Mouse (Mus musculus) hindbrain, embryonic 12.5 days (tissue): ENCODE measurements around the gene Hrh1. TPM values are rescaled to one million over a fixed set of nuclear protein-coding genes. Genes with fewer than 3 reads are reported as not detected.
"Not testable (repeated sequence)": the region's sequence is repeated elsewhere in the genome, so short reads cannot be mapped to it uniquely, and the experiment has no call there.

ENCODE experiments used
- ATAC-seq: fragments of 200-750 bp; cut with Nextera tagmentation; 2 replicates; pipeline ENCODE4 v1.8.0; 2017; ENCODE audit warnings: moderate TSS enrichment; ENCODE audit not compliant: low FRiP score
- H3K27ac ChIP-seq: fragments of 300-500 bp; sonication (generic); 2 replicates; pipeline ENCODE4 v1.5.1; 2016; ENCODE audit warnings: mild to moderate bottlenecking
- H3K27me3 ChIP-seq: fragments of 300-500 bp; sonication (generic); 2 replicates; pipeline ENCODE4 v1.6.1; 2016; ENCODE audit warnings: mild to moderate bottlenecking
- H3K36me3 ChIP-seq: fragments of 300-500 bp; sonication (generic); 2 replicates; pipeline ENCODE4 v1.6.1; 2016; ENCODE audit warnings: mild to moderate bottlenecking
- H3K4me1 ChIP-seq: fragments of 300-500 bp; sonication (generic); 2 replicates; pipeline ENCODE4 v1.6.1; 2016
- H3K4me2 ChIP-seq: fragments of 300-500 bp; sonication (generic); replicated peaks from 2 replicates; pipeline ENCODE4 v1.6.1; 2016; ENCODE audit warnings: mild to moderate bottlenecking
- H3K4me3 ChIP-seq: fragments of 300-500 bp; sonication (generic); 2 replicates; pipeline ENCODE4 v1.5.1; 2016; ENCODE audit warnings: mild to moderate bottlenecking
- H3K9ac ChIP-seq: fragments of 300-500 bp; sonication (generic); 2 replicates; pipeline ENCODE4 v1.6.1; 2016; ENCODE audit warnings: mild to moderate bottlenecking, moderate library complexity
- H3K9me3 ChIP-seq: fragments of 300-500 bp; sonication (generic); replicated peaks from 2 replicates; pipeline ENCODE4 v1.6.1; 2016; ENCODE audit warnings: mild to moderate bottlenecking
- whole genome bisulfite sequencing: fragments of 180-500 bp; shearing (Covaris S2); methylation state at CpG from one replicate; pipeline ENCODE4 v1.1.7; 2016; 5-methylcytosine and 5-hydroxymethylcytosine counted together
- polyA plus RNA-seq: library from polyadenylated mRNA; unstranded; fragments of >200 nt; fragmentation: Nextera tagmentation; extraction: Ambion mirVana; gene quantifications from 2 replicates; pipeline ENCODE4 v1.2.1, GENCODE M21; 2016

The Hrh1 gene
- polyA plus RNA-seq, 1 experiment from 2014 or later = 0.50 TPM

DNA sequence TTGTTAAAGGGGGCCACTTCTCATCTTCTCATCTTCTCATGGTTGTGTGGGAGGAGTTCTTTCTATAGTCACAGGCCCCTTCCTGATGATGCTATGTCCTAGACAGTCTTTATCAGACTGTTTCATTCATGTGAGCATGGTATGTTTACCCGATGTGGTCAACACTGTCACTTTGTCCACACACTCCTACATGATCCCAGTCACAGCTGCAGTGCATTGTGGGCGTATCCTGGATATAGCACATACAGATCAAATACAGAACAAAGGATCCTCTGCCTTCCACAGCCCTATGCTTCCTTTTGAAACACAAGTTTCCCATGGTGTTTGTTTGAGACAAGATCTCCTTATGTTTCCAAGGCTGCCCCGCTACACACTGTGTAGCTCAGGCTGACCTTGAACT, 76.3 kb downstream of the Hrh1 start:
- H3K27ac ChIP-seq = no peak overlapping the region
- WGBS = 81% methylated on average over 3 of the region's 3 CpGs
- no peak for ATAC-seq
- H3K4me3 ChIP-seq = no peak overlapping the region
- H3K4me1 ChIP-seq = no peaks in the 10 kb centered on the region
- H3K36me3 ChIP-seq = no peaks in the 10 kb centered on the region
- no peak overlapping the region for H3K4me2 ChIP-seq
- H3K9ac ChIP-seq = no peak overlapping the region
- H3K27me3 ChIP-seq = no peaks in the 10 kb centered on the region
- no peaks in the 10 kb centered on the region for H3K9me3 ChIP-seq

DNA sequence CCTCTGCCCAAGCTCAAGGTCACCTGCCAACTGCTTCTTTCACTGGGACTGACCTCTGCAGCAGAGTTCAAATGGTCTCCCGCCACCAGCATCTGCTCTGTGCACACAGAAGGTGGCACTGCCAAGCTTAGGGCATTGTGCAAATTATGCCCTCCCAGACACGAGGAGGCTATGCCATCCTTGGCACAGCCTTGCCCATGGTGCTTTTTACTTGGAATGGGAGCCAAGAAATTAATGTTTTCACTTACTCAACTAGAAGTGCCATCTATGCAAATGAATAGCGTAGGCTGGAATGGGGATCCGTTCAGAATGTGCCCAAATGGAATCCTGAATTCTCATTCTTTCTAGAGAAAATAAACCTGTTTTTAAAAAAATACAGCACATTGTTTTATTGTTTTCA, 77.2 kb downstream of the Hrh1 start:
- Histone ChIP-seq H3K9me3 (no peaks in the 10 kb centered on the region), H3K9ac (no peak overlapping the region), H3K4me1 (no peaks in the 10 kb centered on the region), H3K27me3 (no peaks in the 10 kb centered on the region), H3K27ac (no peak overlapping the region), H3K36me3 (no peaks in the 10 kb centered on the region), H3K4me2 (no peak overlapping the region), H3K4me3 (no peak overlapping the region)
- ATAC-seq = no peak
- 78% methylated on average over 4 of the region's 4 CpGs for whole genome bisulfite sequencing

DNA sequence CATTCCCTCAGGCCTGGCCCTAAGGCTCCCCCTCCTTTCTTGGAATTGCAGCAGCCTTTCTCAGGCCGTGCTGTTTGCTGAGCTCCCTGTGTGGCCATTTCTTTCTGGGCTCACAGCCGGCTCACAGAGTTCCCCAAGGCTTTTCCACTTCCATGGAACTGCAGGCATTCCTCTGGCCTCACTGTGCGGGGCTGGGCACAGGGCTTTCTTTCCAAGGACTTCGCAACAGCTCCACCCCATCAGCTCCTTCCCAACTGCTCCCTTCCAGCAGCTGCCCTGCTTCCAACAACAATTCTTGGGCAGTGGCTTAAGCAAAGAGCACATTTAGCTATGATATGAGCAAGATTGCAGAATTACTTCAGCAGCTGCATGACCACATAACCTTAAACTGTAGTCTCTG, 81.0 kb downstream of the Hrh1 start:
- WGBS = 30% methylated on average over 4 of the region's 4 CpGs
- Histone ChIP-seq H3K4me2 (no peak overlapping the region), H3K4me3 (no peak overlapping the region), H3K36me3 (no peaks in the 10 kb centered on the region), H3K27ac (no peak overlapping the region), H3K9ac (no peak overlapping the region), H3K4me1 (no peaks in the 10 kb centered on the region), H3K27me3 (no peaks in the 10 kb centered on the region), H3K9me3 (no peaks in the 10 kb centered on the region)
- no peak for ATAC-seq

DNA sequence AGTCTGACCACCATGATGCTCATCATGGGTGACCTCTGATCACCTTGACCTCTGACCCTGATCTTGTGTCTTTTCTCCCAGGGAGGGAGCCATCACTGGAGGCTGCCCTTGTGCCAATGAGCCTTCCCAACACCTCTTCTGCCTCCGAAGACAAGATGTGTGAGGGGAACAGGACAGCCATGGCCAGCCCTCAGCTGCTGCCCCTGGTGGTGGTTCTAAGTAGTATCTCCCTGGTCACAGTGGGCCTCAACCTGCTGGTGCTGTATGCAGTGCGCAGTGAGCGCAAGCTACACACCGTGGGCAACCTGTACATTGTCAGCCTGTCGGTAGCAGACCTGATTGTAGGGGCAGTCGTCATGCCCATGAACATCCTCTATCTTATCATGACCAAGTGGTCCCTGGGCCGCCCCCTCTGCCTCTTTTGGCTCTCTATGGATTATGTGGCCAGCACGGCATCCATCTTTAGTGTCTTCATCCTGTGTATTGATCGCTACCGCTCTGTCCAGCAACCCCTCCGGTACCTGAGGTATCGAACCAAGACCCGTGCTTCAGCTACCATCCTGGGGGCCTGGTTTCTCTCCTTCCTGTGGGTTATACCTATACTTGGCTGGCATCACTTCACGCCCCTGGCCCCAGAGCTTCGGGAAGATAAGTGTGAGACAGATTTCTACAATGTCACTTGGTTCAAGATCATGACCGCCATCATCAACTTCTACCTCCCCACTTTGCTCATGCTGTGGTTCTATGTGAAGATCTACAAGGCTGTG, 82.1 kb downstream of the Hrh1 start:
- Histone ChIP-seq H3K27ac (no peak overlapping the region), H3K9ac (no peak overlapping the region), H3K4me1 (no peaks in the 10 kb centered on the region), H3K9me3 (no peaks in the 10 kb centered on the region), H3K36me3 (no peaks in the 10 kb centered on the region), H3K4me2 (no peak overlapping the region), H3K4me3 (no peak overlapping the region), H3K27me3 (no peaks in the 10 kb centered on the region)
- 93% methylated on average over 16 of the region's 16 CpGs for WGBS
- no peak for ATAC-seq

DNA sequence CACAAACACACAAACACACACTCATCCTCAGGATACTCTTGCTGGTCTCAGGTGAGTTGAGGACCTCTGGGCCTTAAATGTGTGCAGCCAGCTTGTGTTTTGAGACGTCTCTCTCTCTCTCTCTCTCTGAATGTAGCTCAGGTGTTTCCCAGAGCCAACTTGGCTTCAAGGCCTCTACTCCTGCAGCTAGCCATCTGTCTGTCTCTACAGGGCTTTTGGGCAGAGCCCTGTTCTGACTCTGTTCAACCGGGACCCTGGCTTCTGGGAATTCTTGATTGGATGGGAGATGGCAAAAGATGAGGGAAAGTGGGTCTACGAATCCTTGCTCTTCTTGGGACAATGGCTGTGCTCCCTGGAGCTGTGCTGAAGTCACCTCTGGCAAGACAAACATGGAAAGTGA, 91.6 kb downstream of the Hrh1 start:
- Histone ChIP-seq H3K9ac (no peak overlapping the region), H3K4me1 (no peaks in the 10 kb centered on the region), H3K27ac (no peak overlapping the region), H3K36me3 (no peaks in the 10 kb centered on the region), H3K4me3 (no peak overlapping the region), H3K9me3 (no peaks in the 10 kb centered on the region), H3K4me2 (no peak overlapping the region), H3K27me3 (0 out of 2 replicates have a peak, but pooled peaks cover 2% of the 10 kb centered on the region)
- 88% methylated on average over 3 of the region's 3 CpGs for WGBS
- no peak for ATAC-seq

DNA sequence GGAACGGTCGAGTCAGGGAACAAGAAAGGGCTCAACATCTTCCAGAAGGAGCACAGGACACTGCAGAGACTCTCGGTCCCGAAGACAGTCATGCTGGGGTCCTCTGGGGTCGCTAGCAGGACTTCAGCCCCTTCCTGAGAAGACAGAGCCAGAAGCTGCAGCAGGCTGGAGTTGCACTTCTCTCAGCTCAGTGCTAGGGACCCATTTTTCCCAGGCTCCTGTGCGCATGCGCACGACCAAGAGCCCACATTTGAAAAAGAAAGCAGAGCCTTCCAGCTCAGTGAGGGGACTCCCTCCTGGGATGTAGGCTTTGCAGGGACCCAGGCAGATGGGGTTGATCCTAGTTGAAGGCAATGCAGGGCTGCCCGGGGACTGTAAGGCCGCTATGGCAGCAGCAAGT, 94.9 kb downstream of the Hrh1 start:
- 51% methylated on average over 10 of the region's 10 CpGs for WGBS
- not testable (repeated sequence) for H3K4me1 ChIP-seq, ATAC-seq, H3K27me3 ChIP-seq, H3K4me2 ChIP-seq, H3K36me3 ChIP-seq, H3K4me3 ChIP-seq, H3K9ac ChIP-seq, H3K27ac ChIP-seq, H3K9me3 ChIP-seq

DNA sequence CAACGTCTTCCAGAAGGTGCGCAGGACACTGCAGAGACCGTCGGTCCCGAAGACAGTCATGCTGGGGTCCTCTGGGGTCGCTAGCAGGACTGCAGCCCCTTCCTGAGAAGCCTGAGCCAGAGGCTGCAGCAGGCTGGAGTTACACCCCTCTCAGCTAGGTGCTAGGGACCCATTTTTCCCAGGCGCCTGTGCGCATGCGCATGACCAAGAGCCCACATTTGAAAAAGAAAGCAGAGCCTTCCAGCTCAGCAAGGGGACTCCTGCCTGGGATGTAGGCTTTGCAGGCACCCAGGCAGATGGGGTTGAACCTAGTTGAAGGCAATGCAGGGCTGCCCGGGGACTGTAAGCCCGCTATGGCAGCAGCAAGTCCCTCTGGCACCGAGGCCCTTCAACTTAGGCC, 97.3 kb downstream of the Hrh1 start:
- not testable (repeated sequence) for H3K9me3 ChIP-seq, H3K4me1 ChIP-seq, H3K27ac ChIP-seq, H3K27me3 ChIP-seq, ATAC-seq, H3K9ac ChIP-seq, H3K36me3 ChIP-seq, H3K4me2 ChIP-seq, H3K4me3 ChIP-seq
- 23% methylated on average over 11 of the region's 12 CpGs for WGBS

DNA sequence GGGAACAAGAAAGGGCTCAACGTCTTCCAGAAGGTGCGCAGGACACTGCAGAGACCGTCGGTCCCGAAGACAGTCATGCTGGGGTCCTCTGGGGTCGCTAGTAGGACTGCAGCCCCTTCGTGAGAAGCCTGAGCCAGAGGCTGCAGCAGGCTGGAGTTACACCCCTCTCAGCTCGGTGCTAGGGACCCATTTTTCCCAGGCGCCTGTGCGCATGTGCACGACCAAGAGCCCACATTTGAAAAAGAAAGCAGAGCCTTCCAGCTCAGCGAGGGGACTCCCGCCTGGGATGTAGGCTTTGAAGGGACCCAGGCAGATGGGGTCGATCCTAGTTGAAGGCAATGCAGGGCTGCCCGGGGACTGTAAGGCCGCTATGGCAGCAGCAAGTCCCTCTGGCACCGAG, 116.3 kb downstream of the Hrh1 start:
- not testable (repeated sequence) for ATAC-seq
- WGBS = 16% methylated on average over 17 of the region's 17 CpGs

DNA sequence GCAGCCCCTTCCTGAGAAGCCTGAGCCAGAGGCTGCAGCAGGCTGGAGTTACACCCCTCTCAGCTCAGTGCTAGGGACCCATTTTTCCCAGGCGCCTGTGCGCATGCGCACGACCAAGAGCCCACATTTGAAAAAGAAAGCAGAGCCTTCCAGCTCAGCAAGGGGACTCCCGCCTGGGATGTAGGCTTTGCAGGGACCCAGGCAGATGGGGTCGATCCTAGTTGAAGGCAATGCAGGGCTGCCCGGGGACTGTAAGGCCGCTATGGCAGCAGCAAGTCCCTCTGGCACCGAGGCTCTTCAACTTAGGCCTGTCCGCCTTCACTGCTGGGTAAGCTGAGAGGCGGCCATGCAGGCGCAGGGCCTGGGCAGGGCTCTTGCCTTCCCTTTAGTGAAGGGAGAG, 131.0 kb downstream of the Hrh1 start:
- 17% methylated on average over 1 of the region's 12 CpGs for WGBS
- not testable (repeated sequence) for H3K4me2 ChIP-seq, H3K4me3 ChIP-seq, ATAC-seq, H3K4me1 ChIP-seq, H3K36me3 ChIP-seq, H3K9ac ChIP-seq, H3K27ac ChIP-seq, H3K27me3 ChIP-seq, H3K9me3 ChIP-seq

More for the DNA sequence above, 116.3 kb downstream of the Hrh1 start:
- H3K27ac ChIP-seq, H3K36me3 ChIP-seq, H3K4me1 ChIP-seq, H3K4me2 ChIP-seq, H3K4me3 ChIP-seq, H3K27me3 ChIP-seq, H3K9ac ChIP-seq, H3K9me3 ChIP-seq: not testable (repeated sequence)

Other genes with a start within 250 kb of the Hrh1 start
- 47.1 and 47.6 TPM in 2 replicates for gene Slc6a1, start 115.3 kb upstream of the Hrh1 start, polyA plus RNA-seq
- gene Atg7, start 245.2 kb downstream of the Hrh1 start, polyA plus RNA-seq = 19.0 and 20.3 TPM in 2 replicates